Mouse (Mus musculus): ENCODE data around the gene Ubn2. TPM values are rescaled to one million over a fixed set of nuclear protein-coding genes. Genes with fewer than 3 reads are reported as not detected.
"Not testable (repeated sequence)": the region's sequence is repeated elsewhere in the genome, so short reads cannot be mapped to it uniquely, and the experiment has no call there.

The Ubn2 gene
- polyA plus RNA-seq, 1 experiment from 2014 or later = 23.7 TPM

DNA sequence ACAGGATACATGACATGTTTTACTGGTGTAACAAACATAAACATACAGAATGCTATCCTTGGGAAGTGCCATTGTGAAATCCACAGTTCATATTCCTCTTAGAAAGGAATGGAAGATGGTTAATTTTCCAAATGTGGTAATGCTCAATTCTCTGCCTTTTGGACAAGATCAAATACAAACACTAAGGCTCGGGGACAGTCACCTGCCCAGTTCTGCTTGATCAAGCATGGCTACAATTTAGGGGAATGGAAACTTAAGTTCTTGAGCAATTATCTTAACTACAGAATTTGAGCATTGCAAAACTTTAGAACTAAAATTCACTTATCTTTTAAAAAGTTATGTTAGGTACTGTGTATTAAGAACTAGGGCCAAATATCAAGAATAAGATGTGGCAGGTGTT is 102.0 kb downstream of the Ubn2 start:
- Histone ChIP-seq H3K4me1 (replicated peaks) (peaks cover 15% of the 10 kb centered on the region), H3K9me3 (no peaks in the 10 kb centered on the region), H3K4me3 (peak overlapping the region; percentile 82), H3K27me3 (no peaks in the 10 kb centered on the region), H3K27ac (replicated peaks) (peak overlapping the region; percentile 98), H3K36me3 (peaks cover 17% of the 10 kb centered on the region; the same call in 1 of the 2 replicates), H3K4me2 (peak overlapping the region; percentile 58), H3K9ac (peak overlapping the region; percentile 89)
- ATAC-seq (ENCODE audit: low read depth) = no peak
- 84% methylated on average over 1 of the region's 1 CpGs for WGBS

DNA sequence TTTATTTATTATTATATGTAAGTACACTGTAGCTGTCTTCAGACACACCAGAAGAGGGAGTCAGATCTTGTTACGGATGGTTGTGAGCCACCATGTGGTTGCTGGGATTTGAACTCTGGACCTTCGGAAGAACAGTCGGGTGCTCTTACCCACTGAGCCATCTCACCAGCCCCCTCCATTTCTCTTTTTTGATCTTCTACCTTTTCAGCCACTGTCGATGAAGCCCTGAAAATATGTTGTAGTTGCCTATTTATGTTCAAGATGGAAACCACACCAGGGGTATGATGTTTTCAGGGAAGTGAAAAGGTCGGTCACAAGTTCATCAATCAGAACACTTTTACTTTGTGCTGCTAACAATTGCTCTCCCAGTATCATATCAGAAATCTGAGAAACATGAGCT is 110.4 kb downstream of the Ubn2 start:
- not testable (repeated sequence) for H3K4me1 ChIP-seq (replicated peaks); ATAC-seq (ENCODE audit: low read depth); H3K9ac ChIP-seq; H3K4me2 ChIP-seq; H3K4me3 ChIP-seq; H3K27me3 ChIP-seq; H3K27ac ChIP-seq (replicated peaks); H3K9me3 ChIP-seq
- 90% methylated on average over 5 of the region's 5 CpGs for WGBS
- H3K36me3 ChIP-seq = peaks cover 17% of the 10 kb centered on the region; the same call in 1 of the 2 replicates

DNA sequence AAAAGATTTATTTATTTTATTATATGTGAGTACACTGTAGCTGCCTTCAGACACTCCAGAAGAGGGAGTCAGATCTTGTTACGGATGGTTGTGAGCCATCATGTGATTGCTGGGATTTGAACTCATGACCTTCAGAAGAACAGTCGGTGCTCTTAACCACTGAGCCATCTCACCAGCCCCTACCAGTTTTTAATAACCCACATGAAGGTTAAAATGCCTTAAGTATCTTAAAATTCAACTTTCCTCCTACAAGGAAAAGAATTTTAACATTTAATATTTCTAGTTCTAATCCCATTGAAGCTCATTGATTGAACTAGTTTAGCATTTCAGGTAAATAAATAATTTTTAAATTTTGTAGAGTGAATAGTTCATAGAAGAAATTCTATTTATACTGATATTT is 113.3 kb downstream of the Ubn2 start:
- H3K36me3 ChIP-seq; H3K27ac ChIP-seq (replicated peaks); H3K9me3 ChIP-seq; H3K4me3 ChIP-seq; H3K27me3 ChIP-seq; ATAC-seq (ENCODE audit: low read depth); H3K4me2 ChIP-seq; H3K9ac ChIP-seq: not testable (repeated sequence)
- 86% methylated on average over 2 of the region's 2 CpGs for WGBS
- H3K4me1 ChIP-seq (replicated peaks) = peaks cover 11% of the 10 kb centered on the region

DNA sequence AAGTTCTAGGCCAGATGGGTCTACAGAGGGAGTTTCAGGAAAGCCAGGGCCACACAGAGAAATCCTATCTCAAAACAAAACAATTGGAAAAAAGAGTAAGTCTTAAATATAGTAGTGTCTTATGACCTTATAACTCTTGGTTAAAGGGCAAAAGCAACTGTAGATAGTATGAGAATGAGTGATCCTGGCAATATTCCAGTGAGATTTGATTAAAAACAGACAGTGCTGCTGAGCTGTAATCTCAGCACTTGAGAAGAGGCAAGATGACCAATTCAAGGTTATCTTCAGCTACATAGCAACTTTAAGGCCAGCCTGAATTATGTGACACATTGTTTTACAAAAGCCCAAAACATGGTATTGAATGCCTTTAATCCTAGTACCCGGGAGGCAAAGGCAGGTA is 114.0 kb downstream of the Ubn2 start:
- H3K4me3 ChIP-seq = no peak overlapping the region
- H3K36me3 ChIP-seq = no peaks in the 10 kb centered on the region
- ATAC-seq (ENCODE audit: low read depth) = no peak
- H3K27ac ChIP-seq (replicated peaks) = no peak overlapping the region
- no peak overlapping the region for H3K4me2 ChIP-seq
- 92% methylated on average over 1 of the region's 1 CpGs for WGBS
- H3K27me3 ChIP-seq = no peaks in the 10 kb centered on the region
- H3K4me1 ChIP-seq (replicated peaks) = peaks cover 11% of the 10 kb centered on the region
- H3K9me3 ChIP-seq = no peaks in the 10 kb centered on the region
- H3K9ac ChIP-seq = no peak overlapping the region

DNA sequence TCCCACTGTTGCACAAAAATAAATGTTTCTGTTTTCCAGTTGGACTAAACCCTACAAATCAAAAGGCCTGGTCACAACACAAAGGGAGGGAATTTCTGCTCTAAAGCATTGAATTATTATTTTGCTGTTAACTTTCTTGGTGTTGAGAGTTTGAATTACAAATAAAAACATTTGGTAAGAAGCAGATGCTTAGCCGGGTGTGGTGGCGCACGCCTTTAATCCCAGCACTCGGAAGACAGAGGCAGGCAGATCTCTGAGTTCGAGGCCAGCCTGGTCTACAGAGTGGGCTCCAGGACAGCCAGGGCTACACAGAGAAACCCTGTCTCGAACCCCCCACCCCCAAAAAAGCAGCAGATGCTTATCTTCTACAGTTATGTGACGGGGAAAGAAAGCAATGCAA is 114.8 kb downstream of the Ubn2 start:
- not testable (repeated sequence) for ATAC-seq (ENCODE audit: low read depth)

DNA sequence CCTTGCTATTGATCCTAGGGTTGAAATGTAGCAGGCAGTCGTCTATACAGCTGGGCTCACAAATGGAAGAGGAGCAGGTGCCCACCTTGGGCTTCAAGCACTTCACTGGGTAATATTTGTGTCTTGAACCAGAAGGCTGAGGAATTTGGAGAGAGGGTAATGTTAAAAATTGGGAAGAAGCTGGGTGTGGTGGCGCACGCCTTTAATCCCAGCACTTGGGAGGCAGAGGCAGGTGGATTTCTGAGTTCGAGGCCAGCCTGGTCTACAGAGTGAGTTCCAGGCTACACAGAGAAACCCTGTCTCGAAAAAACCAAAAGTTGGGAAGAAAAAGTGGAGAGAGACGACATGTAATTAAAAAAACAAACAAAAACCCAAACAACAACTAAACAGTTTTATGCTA is 116.1 kb downstream of the Ubn2 start:
- H3K9ac ChIP-seq = peak overlapping the region; percentile 84
- H3K27me3 ChIP-seq; H3K9me3 ChIP-seq; H3K36me3 ChIP-seq; ATAC-seq (ENCODE audit: low read depth): not testable (repeated sequence)
- WGBS = 77% methylated on average over 6 of the region's 6 CpGs
- peak overlapping the region; percentile 68; the same call in 1 of the 2 replicates for H3K4me3 ChIP-seq
- peak overlapping the region; percentile 79 for H3K4me2 ChIP-seq
- peak overlapping the region; percentile 99 for H3K27ac ChIP-seq (replicated peaks)
- peaks cover 27% of the 10 kb centered on the region for H3K4me1 ChIP-seq (replicated peaks)

More for the DNA sequence above, 114.8 kb downstream of the Ubn2 start:
- H3K27ac ChIP-seq (replicated peaks); H3K27me3 ChIP-seq; H3K9me3 ChIP-seq; H3K9ac ChIP-seq; H3K4me2 ChIP-seq; H3K4me3 ChIP-seq; H3K36me3 ChIP-seq: not testable (repeated sequence)
- H3K4me1 ChIP-seq (replicated peaks) = peaks cover 15% of the 10 kb centered on the region
- 91% methylated on average over 7 of the region's 7 CpGs for WGBS

DNA sequence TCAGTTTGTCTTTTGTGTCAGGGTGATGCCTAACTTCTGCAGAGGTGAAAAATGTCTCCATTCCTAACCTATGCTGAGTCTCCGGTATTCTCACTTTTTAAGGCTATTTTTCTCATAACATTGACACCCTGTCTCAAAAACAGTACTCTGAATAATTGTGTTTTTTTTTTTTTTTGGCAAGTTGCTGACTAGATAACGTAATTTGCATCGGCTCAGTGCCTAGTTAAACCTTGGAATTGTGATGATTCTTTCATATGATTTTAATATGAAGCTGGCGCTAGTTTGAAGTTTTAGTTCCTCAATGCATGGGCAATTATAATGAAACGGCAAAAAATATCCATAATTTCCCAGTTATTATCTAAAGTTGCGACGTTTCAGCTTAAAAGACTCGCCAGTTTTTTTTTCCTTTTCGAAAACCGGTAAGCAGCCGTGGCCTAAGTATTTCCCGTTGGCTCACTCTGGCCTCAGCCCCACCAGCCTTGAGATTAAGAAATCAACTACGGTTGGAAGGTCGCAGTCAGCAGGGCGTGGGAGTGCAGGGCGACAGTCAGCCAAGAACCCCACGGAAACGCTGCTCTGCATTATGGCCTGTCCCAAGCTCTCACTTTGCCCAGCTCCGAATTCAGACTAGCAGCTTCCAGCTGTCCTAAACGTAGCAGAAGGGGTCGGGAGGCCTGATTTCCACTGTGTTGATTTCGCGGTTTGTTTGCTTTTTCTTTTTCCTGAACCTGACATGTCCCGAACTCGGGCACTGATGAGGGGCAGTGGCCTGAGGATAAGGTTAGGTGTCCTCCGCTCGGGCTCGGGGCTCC is 116.7 kb downstream of the Ubn2 start:
- ATAC-seq (ENCODE audit: low read depth) = peak; percentile 15
- Histone ChIP-seq H3K27ac (replicated peaks) (peak overlapping the region; percentile 99), H3K9me3 (no peaks in the 10 kb centered on the region), H3K4me1 (replicated peaks) (peaks cover 29% of the 10 kb centered on the region), H3K9ac (peak overlapping the region; percentile 84), H3K27me3 (no peaks in the 10 kb centered on the region), H3K4me2 (peak overlapping the region; percentile 79), H3K36me3 (no peaks in the 10 kb centered on the region), H3K4me3 (peak overlapping the region; percentile 68)
- WGBS = 9% methylated on average over 28 of the region's 28 CpGs

DNA sequence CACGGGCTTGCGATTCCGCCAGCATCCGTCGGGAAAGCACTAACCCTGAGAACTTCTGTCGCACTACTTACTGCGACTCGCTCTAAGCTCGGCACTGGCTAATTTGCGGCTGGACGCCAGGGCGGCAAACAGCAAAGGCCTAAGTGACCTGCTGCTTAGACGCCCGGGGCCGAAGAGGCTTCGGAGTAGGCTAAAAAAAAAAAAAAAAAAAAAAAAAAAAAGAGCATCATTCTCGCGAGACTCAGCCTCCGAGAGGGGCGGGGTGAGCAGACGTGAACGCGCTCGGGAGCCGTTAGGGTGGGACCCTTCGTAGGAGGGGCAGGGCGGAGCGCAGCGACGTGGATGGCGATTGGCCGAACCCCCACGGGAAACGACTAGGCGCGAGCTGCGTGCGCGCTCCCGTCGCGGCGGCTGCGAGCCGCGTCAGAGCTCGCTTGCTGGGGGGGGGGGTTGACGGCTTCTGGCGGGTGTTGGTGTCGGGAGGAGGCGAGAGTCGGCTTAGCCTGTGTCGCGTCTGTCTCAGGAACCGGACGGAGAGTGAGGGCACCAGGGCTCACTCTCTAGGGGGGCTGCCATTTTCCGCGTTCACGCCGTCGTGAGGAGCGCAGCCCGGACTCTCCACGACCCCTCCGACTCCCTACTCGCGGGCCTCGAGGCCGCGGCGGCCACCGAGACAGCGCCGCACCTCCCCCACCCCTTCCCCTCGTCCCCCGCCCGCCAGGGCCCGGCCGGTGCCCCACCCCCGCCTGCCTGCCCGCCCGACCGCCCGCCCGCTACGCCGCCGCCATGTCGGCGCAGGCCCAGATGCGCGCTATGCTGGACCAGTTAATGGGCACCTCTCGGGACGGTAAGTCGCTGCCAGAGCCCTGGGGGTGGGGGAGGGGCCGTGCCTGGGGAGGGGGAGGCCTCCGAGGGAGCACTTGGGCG is 117.6 kb downstream of the Ubn2 start, which contains the start of gene Luc7l2:
TSS of gene Luc7l2 (plus strand) at position 273 of the 927 bp plus-strand sequence.
- H3K9me3 ChIP-seq = no peaks in the 10 kb centered on the region
- peak within 1 kb of the TSS; percentile 79 for H3K4me2 ChIP-seq
- H3K9ac ChIP-seq = peak within 1 kb of the TSS; percentile 88
- H3K36me3 ChIP-seq = peaks cover 3% of the 10 kb centered on the region; the same call in 1 of the 2 replicates
- ATAC-seq (ENCODE audit: low read depth) = peak; percentile 95
- H3K27me3 ChIP-seq = no peaks in the 10 kb centered on the region
- under 1% methylated on average over 98 of the region's 98 CpGs for whole genome bisulfite sequencing
- peak within 1 kb of the TSS; percentile 68 for H3K4me3 ChIP-seq
- H3K4me1 ChIP-seq (replicated peaks) = peaks cover 34% of the 10 kb centered on the region
- peak within 1 kb of the TSS; percentile 99 for H3K27ac ChIP-seq (replicated peaks)

DNA sequence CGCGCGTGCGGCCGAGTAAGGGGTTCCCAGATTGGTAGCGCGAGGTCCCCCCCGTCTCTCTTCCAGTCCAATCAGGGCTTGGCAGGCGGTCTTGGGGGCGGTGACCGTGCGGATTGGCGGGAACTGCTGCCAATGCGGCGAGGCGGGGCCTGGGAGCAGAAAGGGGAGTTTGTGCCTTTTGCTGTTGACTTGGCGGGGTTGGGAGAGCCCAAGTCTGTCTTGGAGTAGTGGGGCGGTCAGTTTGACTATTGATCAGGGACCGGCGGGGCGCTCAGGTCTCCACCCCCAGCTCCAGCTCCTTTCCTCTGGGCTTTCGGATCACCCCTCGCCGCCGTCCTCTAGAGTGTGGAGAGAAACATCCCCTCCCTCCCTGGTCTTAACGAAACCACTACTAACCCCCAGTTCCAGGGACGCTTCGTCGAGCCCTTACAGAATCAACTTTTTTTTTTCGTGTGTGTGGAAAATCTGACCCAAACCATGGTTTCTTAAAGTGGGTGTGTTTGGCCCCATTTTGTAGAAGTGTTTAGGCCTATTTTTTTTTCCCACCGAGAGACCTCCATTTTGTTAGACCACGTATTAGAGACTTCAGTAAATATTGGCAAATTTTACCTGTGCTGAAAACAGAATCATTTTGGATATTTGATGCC is 118.4 kb downstream of the Ubn2 start:
- peak overlapping the region; percentile 99 for H3K27ac ChIP-seq (replicated peaks)
- under 1% methylated on average over 29 of the region's 32 CpGs for WGBS
- peak; percentile 95 for ATAC-seq (ENCODE audit: low read depth)

DNA sequence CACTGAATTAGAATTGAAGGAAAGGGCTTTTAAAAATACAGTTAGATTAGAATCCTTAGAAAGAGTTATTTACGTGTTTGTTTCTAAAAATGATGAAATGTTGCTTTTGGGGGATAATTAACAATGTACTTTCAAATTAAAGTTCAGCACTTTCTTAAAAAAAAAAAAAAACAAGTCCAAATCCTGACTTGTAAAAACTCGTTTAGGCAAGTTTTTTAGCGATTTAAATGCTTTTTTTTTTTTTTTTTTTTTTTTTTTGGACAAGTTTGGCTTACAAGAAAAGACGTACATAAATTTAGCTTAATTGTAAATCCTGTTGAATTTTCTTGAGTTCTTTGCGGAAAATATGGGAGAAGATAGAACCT is 118.9 kb downstream of the Ubn2 start:
- no peak for ATAC-seq (ENCODE audit: low read depth)
- 23% methylated on average over 5 of the region's 5 CpGs for WGBS

More for the DNA sequence above, 118.4 kb downstream of the Ubn2 start:
- H3K9ac ChIP-seq = peak overlapping the region; percentile 88
- peak overlapping the region; percentile 71 for H3K4me2 ChIP-seq
- H3K4me1 ChIP-seq (replicated peaks) = peaks cover 34% of the 10 kb centered on the region
- peak overlapping the region; percentile 68 for H3K4me3 ChIP-seq
- H3K36me3 ChIP-seq = peaks cover 3% of the 10 kb centered on the region; the same call in 1 of the 2 replicates
- H3K27me3 ChIP-seq = no peaks in the 10 kb centered on the region
- H3K9me3 ChIP-seq = no peaks in the 10 kb centered on the region

More for the DNA sequence above, 118.9 kb downstream of the Ubn2 start:
- Histone ChIP-seq H3K4me1 (replicated peaks) (peaks cover 34% of the 10 kb centered on the region), H3K4me3 (peak overlapping the region; percentile 68), H3K9ac (peak overlapping the region; percentile 88; the same call in 1 of the 2 replicates), H3K27ac (replicated peaks) (peak overlapping the region; percentile 99; the same call in 1 of the 2 replicates), H3K4me2 (peak overlapping the region; percentile 71), H3K27me3 (no peaks in the 10 kb centered on the region), H3K9me3 (no peaks in the 10 kb centered on the region), H3K36me3 (peaks cover 3% of the 10 kb centered on the region; the same call in 1 of the 2 replicates)

All from neural tube, embryonic 13.5 days (tissue).